Mouse (Mus musculus) stomach, postnatal 0 days (tissue): ENCODE measurements around the gene Smg6. TPM values are rescaled to one million over a fixed set of nuclear protein-coding genes. Genes with fewer than 3 reads are reported as not detected.
A peak's percentile ranks its signal among the peaks of the same experiment; 100 is the strongest.

Experiments
- ATAC-seq: fragments of 200-750 bp; cut with Nextera tagmentation; 2 replicates; pipeline ENCODE4 v1.8.0; 2017; ENCODE audit not compliant: low FRiP score, low TSS enrichment
- DNase-seq: peaks from one replicate; pipeline ENCODE4 v3.0.0-alpha.2; 2016; ENCODE audit warnings: low spot score
- H3K27ac ChIP-seq: fragments of 300-500 bp; sonication (generic); replicated peaks from 2 replicates; pipeline ENCODE4 v1.5.1; 2014; ENCODE audit warnings: mild to moderate bottlenecking, control low read depth
- H3K27me3 ChIP-seq: fragments of 300-500 bp; sonication (generic); 2 replicates; pipeline ENCODE4 v1.6.1; 2014; ENCODE audit warnings: low read length; ENCODE audit not compliant: control insufficient read depth, insufficient read depth
- H3K36me3 ChIP-seq: fragments of 300-500 bp; sonication (generic); 2 replicates; pipeline ENCODE4 v1.6.1; 2014; ENCODE audit warnings: low read length, mixed read lengths; ENCODE audit not compliant: control insufficient read depth, insufficient read depth
- H3K4me1 ChIP-seq: fragments of 300-500 bp; sonication (generic); replicated peaks from 2 replicates; pipeline ENCODE4 v1.6.1; 2014; ENCODE audit warnings: antibody characterized with exemption; ENCODE audit not compliant: control insufficient read depth, insufficient read depth
- H3K4me2 ChIP-seq: fragments of 300-500 bp; sonication (generic); replicated peaks from 2 replicates; pipeline ENCODE4 v1.6.1; 2014; ENCODE audit warnings: low read depth, mild to moderate bottlenecking, control low read depth, moderate library complexity
- H3K4me3 ChIP-seq: fragments of 300-500 bp; sonication (generic); 2 replicates; pipeline ENCODE4 v1.5.1; 2014; ENCODE audit warnings: low read depth, low read length, control low read depth
- H3K9ac ChIP-seq: fragments of 300-500 bp; sonication (generic); 2 replicates; pipeline ENCODE4 v1.6.1; 2014; ENCODE audit warnings: mild to moderate bottlenecking, low read length, control low read depth, mixed read lengths
- H3K9me3 ChIP-seq: fragments of 300-500 bp; sonication (generic); 2 replicates; pipeline ENCODE4 v1.6.1; 2016; ENCODE audit warnings: low read length; ENCODE audit not compliant: control insufficient read depth
- CTCF ChIP-seq: IDR thresholded peaks from 2 replicates; pipeline ENCODE4 v1.5.1; 2016; ENCODE audit warnings: antibody characterized with exemption, low read depth, mild to moderate bottlenecking, moderate library complexity
- EP300 ChIP-seq: optimal IDR thresholded peaks from 2 replicates; pipeline ENCODE3; 2016; ENCODE audit warnings: antibody characterized with exemption
- WGBS: fragments of 180-500 bp; shearing (Covaris S2); extraction: QIAGEN DNeasy Blood & Tissue Kit; methylation state at CpG from one replicate; pipeline ENCODE4 v1.1.7; 2014; 5-methylcytosine and 5-hydroxymethylcytosine counted together
- polyA plus RNA-seq: library from polyadenylated mRNA; unstranded; fragments of >200 nt; fragmentation: Nextera tagmentation; extraction: Ambion mirVana; gene quantifications from 2 replicates; pipeline ENCODE4 v1.2.1, GENCODE M21; 2015

The Smg6 gene
- polyA plus RNA-seq, 1 experiment from 2014 or later: 6.1 TPM

- no peaks in the 10 kb centered on the region for H3K4me1 ChIP-seq
- H3K36me3 ChIP-seq: peaks cover 3% of the 10 kb centered on the region; the same call in 1 of the 2 replicates
- H3K4me2 ChIP-seq: no peak overlapping the region
- 32% methylated on average over 2 of the region's 2 CpGs for WGBS
- H3K9me3 ChIP-seq: no peaks in the 10 kb centered on the region
- DNase-seq (peak; percentile 82), ATAC-seq (peak; percentile 80)
- no peak overlapping the region; the same call in 1 of the 2 replicates for H3K27ac ChIP-seq
- no peak for TF ChIP-seq EP300
- TF ChIP-seq CTCF: peak; percentile 99
- no peak overlapping the region for H3K4me3 ChIP-seq
- H3K27me3 ChIP-seq: no peaks in the 10 kb centered on the region
- H3K9ac ChIP-seq: no peak overlapping the region
These were observed 55.8 kb downstream of the Smg6 start for GRCm38 (mm10) chr11:74981464-74981863.

- DNase-seq (no peak), ATAC-seq (no peak)
- Histone ChIP-seq H3K4me3 (no peak overlapping the region), H3K4me1 (no peaks in the 10 kb centered on the region), H3K36me3 (peaks cover 3% of the 10 kb centered on the region; the same call in 1 of the 2 replicates), H3K9ac (no peak overlapping the region), H3K27me3 (no peaks in the 10 kb centered on the region), H3K27ac (no peak overlapping the region), H3K9me3 (no peaks in the 10 kb centered on the region), H3K4me2 (no peak overlapping the region)
- no peak for TF ChIP-seq EP300
- no peak for TF ChIP-seq CTCF
These were observed 56.6 kb downstream of the Smg6 start for GRCm38 (mm10) chr11:74982241-74982640.

- peak overlapping the region; percentile 46; the same call in 1 of the 2 replicates for H3K27ac ChIP-seq
- 43% methylated on average over 5 of the region's 5 CpGs for WGBS
- DNase-seq: no peak
- no peak overlapping the region for H3K4me3 ChIP-seq
- peaks cover 6% of the 10 kb centered on the region; the same call in 1 of the 2 replicates for H3K36me3 ChIP-seq
- H3K27me3 ChIP-seq: no peaks in the 10 kb centered on the region
- peak overlapping the region; percentile 5; the same call in 1 of the 2 replicates for H3K9ac ChIP-seq
- H3K4me2 ChIP-seq: 0 out of 2 replicates have a peak overlapping the region, but pooled peaks have one; percentile 8
- ATAC-seq: no peak
- no peaks in the 10 kb centered on the region for H3K4me1 ChIP-seq
- no peaks in the 10 kb centered on the region for H3K9me3 ChIP-seq
- no peak for TF ChIP-seq EP300
- TF ChIP-seq CTCF: no peak
These were observed 62.5 kb downstream of the Smg6 start for GRCm38 (mm10) chr11:74988162-74988561.

GRCm38 (mm10) chr11:74989047-74989446 lies 63.4 kb downstream of the Smg6 start:
- Histone ChIP-seq H3K27ac (peak overlapping the region; percentile 46; the same call in 1 of the 2 replicates), H3K4me1 (no peaks in the 10 kb centered on the region), H3K27me3 (no peaks in the 10 kb centered on the region), H3K4me3 (no peak overlapping the region), H3K9me3 (no peaks in the 10 kb centered on the region), H3K9ac (no peak overlapping the region), H3K36me3 (peaks cover 6% of the 10 kb centered on the region; the same call in 1 of the 2 replicates), H3K4me2 (no peak overlapping the region)
- 62% methylated on average over 2 of the region's 2 CpGs for WGBS
- TF ChIP-seq EP300 (no peak), CTCF (no peak)
- no peak for DNase-seq
- ATAC-seq: no peak

- no peaks in the 10 kb centered on the region for H3K27me3 ChIP-seq
- no peak overlapping the region for H3K4me3 ChIP-seq
- H3K4me2 ChIP-seq: no peak overlapping the region
- no peaks in the 10 kb centered on the region for H3K4me1 ChIP-seq
- TF ChIP-seq CTCF (no peak), EP300 (no peak)
- H3K9ac ChIP-seq: no peak overlapping the region
- 54% methylated on average over 5 of the region's 5 CpGs for WGBS
- H3K36me3 ChIP-seq: peaks cover 6% of the 10 kb centered on the region; the same call in 1 of the 2 replicates
- H3K9me3 ChIP-seq: no peaks in the 10 kb centered on the region
- H3K27ac ChIP-seq: no peak overlapping the region; the same call in 1 of the 2 replicates
- ATAC-seq: no peak
- no peak for DNase-seq
These were observed 64.9 kb downstream of the Smg6 start for GRCm38 (mm10) chr11:74990501-74990900.

- no peaks in the 10 kb centered on the region for H3K4me1 ChIP-seq
- DNase-seq (no peak), ATAC-seq (no peak)
- H3K36me3 ChIP-seq: peaks cover 6% of the 10 kb centered on the region; the same call in 1 of the 2 replicates
- H3K27ac ChIP-seq: no peak overlapping the region
- H3K27me3 ChIP-seq: no peaks in the 10 kb centered on the region
- H3K4me2 ChIP-seq: no peak overlapping the region
- TF ChIP-seq CTCF (no peak), EP300 (no peak)
- H3K9me3 ChIP-seq: no peaks in the 10 kb centered on the region
- H3K4me3 ChIP-seq: no peak overlapping the region
- H3K9ac ChIP-seq: no peak overlapping the region
- 84% methylated on average over 1 of the region's 1 CpGs for WGBS
These were observed 65.7 kb downstream of the Smg6 start for GRCm38 (mm10) chr11:74991290-74991689.
